Mouse (Mus musculus) CH12.LX (cell line): ENCODE results near the gene Dcpp2. TPM values are rescaled to one million over a fixed set of nuclear protein-coding genes. Genes with fewer than 3 reads are reported as not detected.

Experiments
- DNase-seq: peaks from one replicate; pipeline ENCODE4 v3.0.0-alpha.2; 2013; ENCODE audit errors: extremely low read depth
- H3K27ac ChIP-seq: 2 replicates; pipeline ENCODE4 v1.5.1; 2012; ENCODE audit warnings: low read depth, mild to moderate bottlenecking, control low read depth, moderate library complexity; ENCODE audit not compliant: insufficient read depth
- H3K27me3 ChIP-seq: replicated peaks from 2 replicates; pipeline ENCODE3; 2012; ENCODE audit warnings: inconsistent platforms
- H3K36me3 ChIP-seq, 2 experiments: replicated peaks in 1 of 2; 2 replicates each; pipeline versions ENCODE3 to v1.6.1; 2012; ENCODE audit warnings: inconsistent platforms in 1 of 2, low read length in 1 of 2, mild to moderate bottlenecking in 1 of 2, mixed read lengths in 1 of 2, moderate library complexity in 1 of 2; ENCODE audit not compliant: control insufficient read depth in 1 of 2, insufficient read depth in 1 of 2
- H3K4me1 ChIP-seq, 2 experiments: 2 replicates each; pipeline ENCODE4 v1.6.1; 2012; ENCODE audit warnings: inconsistent platforms in 1 of 2, moderate library complexity in 1 of 2; ENCODE audit not compliant: insufficient read depth in 2 of 2, control insufficient read depth in 1 of 2
- H3K4me2 ChIP-seq: 2 replicates; pipeline ENCODE4 v1.6.1; 2012; ENCODE audit warnings: low read depth, mild to moderate bottlenecking, control low read depth; ENCODE audit not compliant: poor library complexity, insufficient read depth, severe bottlenecking
- H3K4me3 ChIP-seq, 3 experiments: fragments of 150-350 bp in 1 of 3; sonication (generic) in 1 of 3; replicated peaks in 1 of 3; 2 replicates each; pipeline versions ENCODE3 to v1.5.1; 2011 to 2012; ENCODE audit warnings: low read depth in 2 of 3, low read length in 2 of 3, mild to moderate bottlenecking in 2 of 3, moderate library complexity in 2 of 3, control low read depth in 1 of 3, improper control_type of control experiment in 1 of 3, inconsistent platforms in 1 of 3, mixed read lengths in 1 of 3; ENCODE audit not compliant: poor library complexity in 1 of 3
- H3K79me2 ChIP-seq: replicated peaks from 2 replicates; pipeline ENCODE4 v1.6.1; 2012; ENCODE audit warnings: mild to moderate bottlenecking, moderate library complexity; ENCODE audit not compliant: control insufficient read depth, poor library complexity, insufficient read depth, severe bottlenecking; ENCODE audit errors: extremely low read depth
- H3K9ac ChIP-seq: 2 replicates; pipeline ENCODE4 v1.6.1; 2012; ENCODE audit warnings: low read depth, mild to moderate bottlenecking, control low read depth, moderate library complexity; ENCODE audit not compliant: insufficient read depth
- H3K9me3 ChIP-seq: replicated peaks from 2 replicates; pipeline ENCODE3; 2012; ENCODE audit warnings: low read length, inconsistent platforms, mixed read lengths
- CHD2 ChIP-seq: IDR thresholded peaks from 2 replicates; pipeline ENCODE4 v1.6.1; 2011; ENCODE audit warnings: low read length, improper control_type of control experiment
- ELF1 ChIP-seq: IDR thresholded peaks from 2 replicates; pipeline ENCODE4 v1.6.1; 2014; ENCODE audit warnings: low read depth, mild to moderate bottlenecking, inconsistent platforms, low read length, improper control_type of control experiment
- EP300 ChIP-seq: IDR thresholded peaks from 2 replicates; pipeline ENCODE4 v1.6.1; 2011; ENCODE audit warnings: low read length, improper control_type of control experiment
- HCFC1 ChIP-seq: IDR thresholded peaks from 2 replicates; pipeline ENCODE4 v1.6.1; 2012; ENCODE audit warnings: low read depth, mild to moderate bottlenecking, inconsistent platforms, low read length, improper control_type of control experiment
- JUND ChIP-seq: conservative IDR thresholded peaks from 2 replicates; pipeline ENCODE4 v1.6.1; 2011; ENCODE audit warnings: low read depth, low read length, improper control_type of control experiment
- KAT2A ChIP-seq: IDR thresholded peaks from 2 replicates; pipeline ENCODE4 v1.6.1; 2012; ENCODE audit warnings: low read length, improper control_type of control experiment, inconsistent platforms; ENCODE audit not compliant: insufficient replicate concordance
- MAFK ChIP-seq: IDR thresholded peaks from 2 replicates; pipeline ENCODE4 v1.6.1; 2011; ENCODE audit warnings: low read length, improper control_type of control experiment; ENCODE audit not compliant: insufficient replicate concordance
- MAZ ChIP-seq: IDR thresholded peaks from 2 replicates; pipeline ENCODE4 v1.6.1; 2012; ENCODE audit warnings: low read depth, mild to moderate bottlenecking, inconsistent platforms, low read length, improper control_type of control experiment, moderate library complexity
- MEF2A ChIP-seq: IDR thresholded peaks from 2 replicates; pipeline ENCODE4 v1.6.1; 2014; ENCODE audit warnings: low read depth, mild to moderate bottlenecking, inconsistent platforms, low read length, improper control_type of control experiment, borderline replicate concordance
- MXI1 ChIP-seq: IDR thresholded peaks from 2 replicates; pipeline ENCODE4 v1.6.1; 2011; ENCODE audit warnings: mild to moderate bottlenecking, low read depth, low read length, improper control_type of control experiment
- MYC ChIP-seq: IDR thresholded peaks from 2 replicates; pipeline ENCODE4 v1.6.1; 2011; ENCODE audit warnings: low read depth, mild to moderate bottlenecking, improper control_type of control experiment, low read length
- NELFE ChIP-seq: IDR thresholded peaks from 2 replicates; pipeline ENCODE4 v1.6.1; 2011; ENCODE audit warnings: low read depth, low read length, improper control_type of control experiment
- NRF1 ChIP-seq: IDR thresholded peaks from 2 replicates; pipeline ENCODE4 v1.6.1; 2014; ENCODE audit warnings: low read depth, mild to moderate bottlenecking, inconsistent platforms, low read length, improper control_type of control experiment, moderate library complexity
- POLR2AphosphoS2 ChIP-seq: IDR thresholded peaks from 2 replicates; pipeline ENCODE4 v1.6.1; 2011; ENCODE audit warnings: low read depth, low read length, improper control_type of control experiment
- RCOR1 ChIP-seq: conservative IDR thresholded peaks from 2 replicates; pipeline ENCODE4 v1.6.1; 2012; ENCODE audit warnings: low read depth, mild to moderate bottlenecking, inconsistent platforms, low read length, improper control_type of control experiment
- SIN3A ChIP-seq: IDR thresholded peaks from 2 replicates; pipeline ENCODE4 v1.6.1; 2012; ENCODE audit warnings: low read length, improper control_type of control experiment, inconsistent platforms
- SMC3 ChIP-seq: IDR thresholded peaks from 2 replicates; pipeline ENCODE4 v1.6.1; 2011; ENCODE audit warnings: low read depth, low read length, improper control_type of control experiment
- TCF12 ChIP-seq: IDR thresholded peaks from 2 replicates; pipeline ENCODE4 v1.6.1; 2014; ENCODE audit warnings: low read depth, mild to moderate bottlenecking, inconsistent platforms, low read length, improper control_type of control experiment
- UBTF ChIP-seq: IDR thresholded peaks from 2 replicates; pipeline ENCODE4 v1.6.1; 2012; ENCODE audit warnings: low read depth, mild to moderate bottlenecking, inconsistent platforms, low read length, improper control_type of control experiment, moderate library complexity
- USF1 ChIP-seq: IDR thresholded peaks from 2 replicates; pipeline ENCODE4 v1.6.1; 2014; ENCODE audit warnings: low read depth, mild to moderate bottlenecking, inconsistent platforms, low read length, improper control_type of control experiment
- ZC3H11A ChIP-seq: IDR thresholded peaks from 2 replicates; pipeline ENCODE4 v1.6.1; 2012; ENCODE audit warnings: low read depth, mild to moderate bottlenecking, inconsistent platforms, low read length, improper control_type of control experiment
- ZMIZ1 ChIP-seq: IDR thresholded peaks from 2 replicates; pipeline ENCODE4 v1.6.1; 2012; ENCODE audit warnings: low read depth, mild to moderate bottlenecking, inconsistent platforms, low read length, improper control_type of control experiment
- dilution Hi-C: fragments of 300-500 bp; cut with MboI; formaldehyde crosslinking; loops from 2 replicates; pipeline ENCODE4 v1.14.3; 2020; ENCODE audit warnings: low sequenced_read_pairs; ENCODE audit not compliant: extremely low pct_unique_long_range_greater_than_20kb, extremely low pct_ligation_motif_present
- in situ Hi-C: fragments of 300-500 bp; cut with MboI; formaldehyde crosslinking; loops from 3 replicates; pipeline ENCODE4 v1.14.3; 2019; ENCODE audit warnings: low sequenced_read_pairs, low pct_ligation_motif_present, low pct_unique_long_range_greater_than_20kb, mixed read lengths
- polyA plus RNA-seq: library from polyadenylated mRNA; unstranded; fragments of >175 nt; gene quantifications from 2 replicates; pipeline ENCODE4 v1.2.1, GENCODE M21; 2012; ENCODE audit warnings: low read depth; ENCODE audit not compliant: insufficient read length
- total RNA-seq, 2 experiments: library from RNA; depleted of rRNA; stranded (reverse); fragments of 300-350 nt in 1 of 2; fragments of >200 nt in 1 of 2; gene quantifications; 2 replicates each; pipeline ENCODE4 v1.2.3; 2012 to 2014

Dcpp2 gene
- total and polyA plus RNA-seq, 3 experiments: not detected

- TF ChIP-seq JUND (no peak), RCOR1 (no peak), NELFE (no peak), MAZ (no peak), USF1 (no peak), CHD2 (no peak), HCFC1 (no peak), SMC3 (no peak), POLR2AphosphoS2 (no peak), MEF2A (no peak), KAT2A (no peak), TCF12 (no peak), ZC3H11A (no peak), ELF1 (no peak), UBTF (no peak), EP300 (no peak), MYC (no peak), MXI1 (no peak)
- no peaks in the 10 kb centered on the region for H3K36me3 ChIP-seq
- no peak for DNase-seq
- H3K4me3 ChIP-seq: no peak overlapping the region
- peaks cover 0 to 6% of the 10 kb centered on the region in 2 experiments; a peak in 1 of 4 replicates for H3K4me1 ChIP-seq
- H3K9me3 ChIP-seq: peaks cover 8% of the 10 kb centered on the region
- no peak overlapping the region for H3K27ac ChIP-seq
- no peak overlapping the region for H3K9ac ChIP-seq
- H3K27me3 ChIP-seq: peaks cover 21% of the 10 kb centered on the region
- dilution Hi-C loops: no loop called here
- in situ Hi-C loops: loop anchor here (10.0 kb wide), 1 partner anchor 102 kb away; no protein-coding TSS in a partner anchor
- no peaks in the 10 kb centered on the region for H3K79me2 ChIP-seq
- no peak overlapping the region for H3K4me2 ChIP-seq
Observed at GRCm38 (mm10) chr17:23862926-23863325, 17.8 kb upstream of the Dcpp2 start.

- in situ Hi-C loops: loop anchor here (10.0 kb wide), 1 partner anchor 97 kb away; no protein-coding TSS in a partner anchor
Observed at GRCm38 (mm10) chr17:23867756-23868155, 12.9 kb upstream of the Dcpp2 start, which contains the start of gene Prss21. Prss21 (plus strand) TSS chr17:23868056.

More at GRCm38 (mm10) chr17:23867756-23868155, 12.9 kb upstream of the Dcpp2 start, which contains the start of gene Prss21:
- H3K79me2 ChIP-seq: no peaks in the 10 kb centered on the region
- peaks cover 22% of the 10 kb centered on the region for H3K27me3 ChIP-seq
- dilution Hi-C loops: no loop called here
- no peak within 1 kb of the TSS for H3K27ac ChIP-seq
- H3K36me3 ChIP-seq: no peaks in the 10 kb centered on the region
- H3K9me3 ChIP-seq: peaks cover 13% of the 10 kb centered on the region
- TF ChIP-seq MAZ (no peak), ELF1 (no peak), ZMIZ1 (no peak), USF1 (no peak), RCOR1 (no peak), MEF2A (no peak), JUND (no peak), NELFE (no peak), SIN3A (no peak), MYC (no peak), MAFK (no peak), UBTF (no peak), KAT2A (no peak), NRF1 (no peak)
- no peak within 1 kb of the TSS for H3K4me3 ChIP-seq
- no peak within 1 kb of the TSS for H3K9ac ChIP-seq
- no peak for DNase-seq
- H3K4me2 ChIP-seq: no peak within 1 kb of the TSS
- no peaks in the 10 kb centered on the region for H3K4me1 ChIP-seq
